Mouse (Mus musculus) midbrain, embryonic 10.5 days (tissue): ENCODE data around the gene Ccl26. TPM values are rescaled to one million over a fixed set of nuclear protein-coding genes. Genes with fewer than 3 reads are reported as not detected.

Experiments
- DNase-seq: peaks from one replicate; pipeline ENCODE4 v3.0.0-alpha.2; 2017; ENCODE audit warnings: low spot score
- H3K27ac ChIP-seq: fragments of 300-500 bp; sonication (generic); replicated peaks from 2 replicates; pipeline ENCODE4 v1.5.1; 2016; ENCODE audit warnings: mild to moderate bottlenecking
- H3K27me3 ChIP-seq: fragments of 300-500 bp; sonication (generic); 2 replicates; pipeline ENCODE4 v1.6.1; 2016; ENCODE audit warnings: low read depth, mild to moderate bottlenecking; ENCODE audit not compliant: poor library complexity, severe bottlenecking
- H3K36me3 ChIP-seq: fragments of 300-500 bp; sonication (generic); 2 replicates; pipeline ENCODE4 v1.6.1; 2016; ENCODE audit warnings: mild to moderate bottlenecking, moderate library complexity
- H3K4me1 ChIP-seq: fragments of 300-500 bp; sonication (generic); 2 replicates; pipeline ENCODE4 v1.6.1; 2016
- H3K4me3 ChIP-seq: fragments of 300-500 bp; sonication (generic); 2 replicates; pipeline ENCODE4 v1.5.1; 2016; ENCODE audit warnings: mild to moderate bottlenecking, moderate library complexity
- H3K9me3 ChIP-seq: fragments of 300-500 bp; sonication (generic); replicated peaks from 2 replicates; pipeline ENCODE4 v1.6.1; 2016; ENCODE audit warnings: mild to moderate bottlenecking
- WGBS: fragments of 180-500 bp; shearing (Covaris S2); methylation state at CpG from one replicate; pipeline ENCODE4 v1.1.7; 2016; 5-methylcytosine and 5-hydroxymethylcytosine counted together
- polyA plus RNA-seq: library from polyadenylated mRNA; unstranded; fragments of >200 nt; fragmentation: Nextera tagmentation; extraction: Ambion mirVana; gene quantifications from 2 replicates; pipeline ENCODE4 v1.2.1, GENCODE M21; 2016

Ccl26 gene
- polyA plus RNA-seq, 1 experiment from 2014 or later, result not detected

DNA sequence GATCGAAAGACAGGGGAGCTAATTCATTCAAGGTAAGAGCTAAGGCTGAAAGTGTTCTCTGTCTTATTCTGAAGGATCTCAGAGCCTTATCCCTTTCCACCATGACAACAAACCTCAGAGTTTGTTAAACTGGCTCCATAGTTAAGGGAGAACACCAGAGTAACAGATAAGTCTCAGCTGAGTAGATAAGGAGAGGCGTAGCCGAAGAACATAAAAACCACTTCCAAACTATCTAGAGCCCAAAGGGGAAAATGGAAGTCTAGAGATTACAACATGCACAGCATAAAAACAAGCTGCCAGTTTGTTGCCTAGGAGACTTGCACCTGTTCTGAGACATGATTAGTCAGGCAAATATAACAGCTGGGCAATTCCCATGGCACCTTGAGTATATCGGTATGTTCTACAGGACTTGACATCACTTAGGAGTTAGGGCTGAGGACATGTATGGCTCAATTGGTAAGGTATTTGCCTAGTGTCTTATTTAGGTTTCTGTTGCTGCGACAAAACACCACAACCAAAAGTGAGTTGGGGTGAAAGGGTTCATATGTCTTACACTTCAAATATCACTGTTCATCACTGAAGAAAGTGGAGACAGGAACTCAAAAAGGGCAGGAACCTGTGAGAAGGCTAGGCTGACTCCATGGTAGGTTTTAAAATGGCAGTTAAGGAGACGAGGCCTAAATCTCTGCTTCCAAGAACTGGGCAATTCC is 4.3 kb upstream of the Ccl26 start:
- no peaks in the 10 kb centered on the region for H3K9me3 ChIP-seq
- H3K4me3 ChIP-seq, result no peak overlapping the region
- H3K36me3 ChIP-seq, result no peaks in the 10 kb centered on the region
- WGBS, result 92% methylated on average over 6 of the region's 6 CpGs
- no peaks in the 10 kb centered on the region for H3K27me3 ChIP-seq
- H3K27ac ChIP-seq, result no peak overlapping the region
- DNase-seq, result no peak
- no peaks in the 10 kb centered on the region for H3K4me1 ChIP-seq

DNA sequence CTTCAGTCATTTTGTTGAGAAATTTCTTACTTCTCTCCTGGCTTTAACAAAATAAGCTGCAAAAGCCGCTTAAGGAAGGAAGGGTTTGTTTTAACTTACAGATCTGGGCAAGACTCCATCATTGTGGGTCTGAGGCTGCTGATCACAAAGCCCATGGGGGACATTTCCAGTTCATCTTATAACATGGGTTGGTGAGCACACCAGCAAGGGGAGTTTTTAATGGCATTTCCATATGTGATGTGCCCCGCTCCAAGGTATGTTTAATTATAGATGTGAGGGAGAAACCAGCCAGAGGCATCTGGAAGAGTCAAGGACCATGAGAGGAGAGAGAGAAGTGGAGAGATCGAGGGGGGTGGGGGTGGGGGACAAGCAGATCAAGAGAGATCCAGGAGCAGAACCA is 5.7 kb downstream of the Ccl26 start:
- DNase-seq, result no peak
- no peaks in the 10 kb centered on the region for H3K9me3 ChIP-seq
- H3K36me3 ChIP-seq, result no peaks in the 10 kb centered on the region
- no peak overlapping the region for H3K27ac ChIP-seq
- H3K4me3 ChIP-seq, result no peak overlapping the region
- no peaks in the 10 kb centered on the region; the same call in 1 of the 2 replicates for H3K4me1 ChIP-seq
- WGBS, result 81% methylated on average over 3 of the region's 3 CpGs
- H3K27me3 ChIP-seq, result no peaks in the 10 kb centered on the region

DNA sequence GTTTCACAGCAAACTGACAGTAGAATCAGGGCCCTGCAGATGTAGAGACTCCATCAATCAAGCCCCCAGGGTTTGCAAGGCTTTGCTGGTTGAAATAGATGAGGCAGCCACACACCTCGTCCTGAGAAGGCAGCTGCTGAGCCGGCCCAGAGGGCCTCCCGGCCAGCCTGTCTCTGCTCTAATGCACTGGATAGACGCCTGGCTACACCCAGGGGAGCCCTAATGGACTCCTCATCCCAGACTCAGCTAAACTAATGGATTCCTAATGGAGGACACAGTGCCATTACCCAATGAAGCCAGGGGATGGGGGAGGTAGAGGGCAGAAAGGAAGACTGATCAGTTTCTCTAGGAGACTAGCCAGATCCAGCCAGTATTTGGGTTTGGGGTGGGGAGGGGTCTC is 6.3 kb downstream of the Ccl26 start:
- Histone ChIP-seq H3K4me3 (no peak overlapping the region), H3K27ac (no peak overlapping the region), H3K9me3 (no peaks in the 10 kb centered on the region), H3K27me3 (no peaks in the 10 kb centered on the region), H3K36me3 (no peaks in the 10 kb centered on the region), H3K4me1 (no peaks in the 10 kb centered on the region; the same call in 1 of the 2 replicates)
- DNase-seq, result no peak
- WGBS, result 52% methylated on average over 4 of the region's 4 CpGs

DNA sequence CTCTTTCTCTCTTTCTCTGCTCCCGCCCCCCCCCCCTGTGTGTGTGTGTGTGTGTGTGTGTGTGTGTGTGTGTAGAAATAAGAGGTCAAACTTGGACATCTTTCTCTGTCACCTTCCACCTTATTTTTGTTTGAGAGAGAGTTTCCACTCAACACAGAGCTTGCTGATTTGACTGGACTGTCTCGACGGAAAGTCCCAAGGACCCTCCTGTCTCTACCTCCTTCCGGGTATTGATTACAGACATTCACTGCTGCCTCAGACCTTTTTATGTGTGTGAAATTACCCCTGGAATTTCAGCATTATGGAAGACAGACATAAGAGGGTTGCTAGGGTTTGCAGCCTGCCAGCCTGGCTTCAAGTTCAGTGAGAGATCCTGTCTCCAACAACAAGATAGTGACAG is 7.1 kb downstream of the Ccl26 start:
- H3K27ac ChIP-seq, result no peak overlapping the region
- no peaks in the 10 kb centered on the region for H3K36me3 ChIP-seq
- H3K9me3 ChIP-seq, result no peaks in the 10 kb centered on the region
- no peak for DNase-seq
- H3K4me1 ChIP-seq, result no peaks in the 10 kb centered on the region; the same call in 1 of the 2 replicates
- H3K27me3 ChIP-seq, result no peaks in the 10 kb centered on the region
- no peak overlapping the region for H3K4me3 ChIP-seq
- 78% methylated on average over 4 of the region's 4 CpGs for WGBS

DNA sequence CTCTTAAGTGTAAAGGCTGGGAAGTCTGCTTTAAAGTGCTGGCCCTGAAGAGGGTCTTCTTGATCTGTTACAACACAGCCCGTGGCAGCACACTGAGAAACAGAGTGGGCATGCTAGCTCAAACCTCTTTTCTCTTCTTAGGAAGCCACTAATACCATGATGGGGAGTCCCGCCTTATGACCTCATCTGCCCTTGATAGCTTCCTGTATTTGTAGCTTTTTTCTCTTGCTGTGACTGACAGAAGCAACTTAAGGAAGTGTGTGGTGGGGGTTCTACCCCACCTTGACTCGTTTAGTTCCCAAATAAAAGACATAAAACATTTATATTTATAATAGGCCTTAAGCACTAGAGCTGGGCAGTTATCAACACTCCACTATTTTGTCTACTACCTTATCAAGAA is 11.8 kb downstream of the Ccl26 start:
- no peaks in the 10 kb centered on the region for H3K4me1 ChIP-seq
- H3K27me3 ChIP-seq, result peaks cover 7% of the 10 kb centered on the region
- 73% methylated on average over 3 of the region's 3 CpGs for WGBS
- no peak overlapping the region for H3K4me3 ChIP-seq
- DNase-seq, result no peak
- no peak overlapping the region for H3K27ac ChIP-seq
- H3K36me3 ChIP-seq, result no peaks in the 10 kb centered on the region
- no peaks in the 10 kb centered on the region for H3K9me3 ChIP-seq

DNA sequence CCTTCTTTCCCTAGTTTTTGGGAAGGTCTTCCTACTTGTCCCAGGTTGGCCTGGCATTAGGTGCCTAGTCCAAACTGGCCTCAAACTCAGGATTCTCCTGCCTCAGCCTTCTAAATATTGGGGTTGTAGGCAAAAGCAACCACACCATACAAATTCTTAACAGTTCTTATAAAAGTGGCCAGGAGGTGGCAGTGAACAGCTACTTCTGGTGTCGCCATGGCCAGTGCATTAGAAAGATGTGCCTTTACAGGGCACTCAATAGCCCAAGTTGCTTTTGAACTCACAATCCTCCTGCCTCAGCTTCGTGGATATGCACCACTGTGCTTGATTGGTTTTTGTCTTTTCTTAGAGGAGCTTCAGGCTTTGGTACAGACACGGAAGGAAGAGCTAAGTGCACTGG is 12.5 kb downstream of the Ccl26 start:
- 36% methylated on average over 3 of the region's 3 CpGs for WGBS
- Histone ChIP-seq H3K36me3 (no peaks in the 10 kb centered on the region), H3K27me3 (peaks cover 14% of the 10 kb centered on the region), H3K4me1 (peaks cover 4% of the 10 kb centered on the region; the same call in 1 of the 2 replicates), H3K27ac (no peak overlapping the region), H3K4me3 (no peak overlapping the region), H3K9me3 (no peaks in the 10 kb centered on the region)
- no peak for DNase-seq

DNA sequence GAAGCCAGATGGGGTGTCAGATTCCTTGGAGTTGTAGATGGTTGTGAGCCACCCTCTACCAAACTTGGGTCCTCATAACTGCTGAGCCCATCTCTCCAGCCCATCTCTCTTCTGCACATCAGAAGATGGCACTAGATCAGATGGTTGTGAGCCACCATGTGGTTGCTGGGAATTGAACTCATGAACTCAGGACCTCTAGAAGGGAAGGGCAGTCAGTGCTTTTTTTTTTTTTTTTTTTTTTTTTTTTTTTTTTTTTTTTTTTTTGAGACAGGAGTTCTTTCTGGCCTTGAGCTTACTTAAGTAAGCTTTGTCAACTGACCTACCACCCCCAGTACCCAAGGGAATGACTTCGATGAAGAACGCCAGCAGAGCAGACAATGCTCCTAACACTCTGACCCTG is 15.4 kb downstream of the Ccl26 start:
- 83% methylated on average over 2 of the region's 2 CpGs for WGBS
- Histone ChIP-seq H3K4me1 (peaks cover 23% of the 10 kb centered on the region), H3K36me3 (no peaks in the 10 kb centered on the region), H3K4me3 (no peak overlapping the region), H3K27ac (no peak overlapping the region), H3K9me3 (no peaks in the 10 kb centered on the region), H3K27me3 (peaks cover 28% of the 10 kb centered on the region)
- DNase-seq, result no peak

DNA sequence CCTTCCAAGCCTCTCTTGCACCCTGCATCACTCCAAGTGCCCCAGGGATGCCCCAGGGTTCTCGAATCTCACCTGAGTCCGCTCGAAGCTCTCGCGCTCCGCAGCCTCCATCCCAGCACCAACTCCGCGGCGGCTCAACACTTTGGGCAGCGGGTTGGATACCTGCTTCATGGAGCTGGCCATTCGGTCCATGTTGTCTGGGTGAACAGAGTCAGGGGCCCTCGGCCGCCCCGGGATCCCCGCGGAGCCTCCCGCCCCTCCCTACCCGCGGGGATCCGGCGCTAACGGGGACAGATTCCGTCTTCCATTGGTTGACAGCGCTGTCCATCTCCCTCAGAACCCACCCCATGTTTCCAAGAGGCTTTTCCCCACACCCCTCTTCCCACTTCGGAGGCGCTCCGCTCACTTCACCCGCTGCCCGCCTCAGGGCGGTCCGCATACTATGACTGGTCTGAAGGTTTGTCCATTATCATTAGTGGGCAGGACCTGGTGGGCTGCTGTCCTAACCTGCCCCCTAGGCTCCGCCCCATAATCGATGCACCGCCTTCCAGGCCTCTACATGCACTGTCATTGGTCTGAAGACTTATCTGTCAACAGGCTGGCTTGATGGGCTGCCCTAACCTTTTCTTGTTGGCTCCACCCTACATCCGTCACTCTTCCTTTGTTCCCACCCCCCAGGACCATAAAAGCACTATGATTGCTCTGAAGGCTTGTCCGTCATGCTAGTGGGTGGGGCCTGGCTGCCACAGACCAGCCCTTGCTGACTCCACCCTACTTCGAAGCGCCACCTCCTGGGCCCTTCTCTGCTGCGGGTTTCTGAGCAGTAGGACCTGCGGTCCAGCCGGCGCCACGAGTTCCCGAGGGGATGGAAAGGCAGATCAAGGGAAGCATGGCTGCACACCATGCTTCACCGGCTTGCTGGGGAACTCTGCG is 18.2 kb downstream of the Ccl26 start, which contains the start of gene Hip1:
Hip1 (minus strand) TSS at position 256 of the 933 bp plus-strand sequence.
- H3K27me3 ChIP-seq, result peaks cover 28% of the 10 kb centered on the region
- under 1% methylated on average over 46 of the region's 46 CpGs for WGBS
- H3K36me3 ChIP-seq, result no peaks in the 10 kb centered on the region
- H3K9me3 ChIP-seq, result no peaks in the 10 kb centered on the region
- peak within 1 kb of the TSS; percentile 86 for H3K27ac ChIP-seq
- peaks cover 23% of the 10 kb centered on the region for H3K4me1 ChIP-seq
- H3K4me3 ChIP-seq, result peak within 1 kb of the TSS; percentile 79
- DNase-seq, result peak; percentile 98

DNA sequence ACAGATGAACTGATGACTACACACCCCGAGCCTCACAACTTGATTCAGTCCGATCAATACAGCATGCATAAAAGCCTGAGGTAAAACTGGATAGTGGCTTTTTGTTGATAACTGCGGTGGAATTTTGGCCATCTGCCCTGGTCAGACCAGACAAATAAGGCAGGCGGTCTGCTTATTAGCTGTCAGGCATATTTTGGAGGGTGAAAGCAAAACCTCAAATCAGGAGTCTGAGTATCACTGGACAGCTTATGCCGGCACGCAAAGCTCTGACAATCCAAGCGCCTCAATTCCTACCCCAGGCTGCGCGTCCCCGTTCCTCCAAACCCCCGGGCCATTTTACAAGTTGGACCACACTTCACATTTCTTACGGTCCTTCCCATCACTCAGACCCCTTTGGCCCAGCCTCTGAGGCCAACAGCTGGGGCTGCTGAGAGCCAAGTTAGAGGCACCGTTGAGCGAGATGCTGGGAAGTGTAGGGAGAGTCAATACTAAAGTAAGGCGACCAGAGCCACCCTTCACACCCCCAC is 19.3 kb downstream of the Ccl26 start:
- WGBS, result 8% methylated on average over 15 of the region's 15 CpGs
- H3K4me3 ChIP-seq, result peak overlapping the region; percentile 79
- DNase-seq, result no peak
- H3K36me3 ChIP-seq, result no peaks in the 10 kb centered on the region
- H3K9me3 ChIP-seq, result no peaks in the 10 kb centered on the region
- peak overlapping the region; percentile 82 for H3K27ac ChIP-seq
- peaks cover 23% of the 10 kb centered on the region for H3K4me1 ChIP-seq
- H3K27me3 ChIP-seq, result peaks cover 28% of the 10 kb centered on the region

DNA sequence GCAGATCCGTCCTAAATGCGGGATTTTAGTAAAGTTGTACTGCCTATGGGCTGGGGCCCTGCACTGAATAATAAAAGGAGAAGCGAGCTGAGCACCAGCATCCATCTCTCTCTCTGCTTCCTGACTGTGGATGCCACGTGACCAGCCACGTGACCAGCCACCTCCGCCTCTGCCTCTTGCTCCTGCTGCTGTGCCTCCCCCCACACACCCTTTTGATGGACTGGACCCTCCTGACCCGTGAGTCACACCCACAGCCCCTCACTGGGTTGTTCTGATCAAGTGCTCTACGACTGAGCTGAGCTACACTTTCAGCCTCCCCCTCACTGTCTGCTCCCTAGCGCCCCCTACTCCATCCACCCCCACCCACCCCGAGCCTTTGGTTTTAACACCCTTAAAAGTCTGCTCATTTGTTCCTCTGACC is 25.6 kb downstream of the Ccl26 start:
- Histone ChIP-seq H3K9me3 (no peaks in the 10 kb centered on the region), H3K4me1 (no peaks in the 10 kb centered on the region), H3K4me3 (no peak overlapping the region), H3K27ac (no peak overlapping the region), H3K36me3 (no peaks in the 10 kb centered on the region), H3K27me3 (no peaks in the 10 kb centered on the region; the same call in 1 of the 2 replicates)
- WGBS, result 84% methylated on average over 10 of the region's 10 CpGs
- DNase-seq, result no peak

DNA sequence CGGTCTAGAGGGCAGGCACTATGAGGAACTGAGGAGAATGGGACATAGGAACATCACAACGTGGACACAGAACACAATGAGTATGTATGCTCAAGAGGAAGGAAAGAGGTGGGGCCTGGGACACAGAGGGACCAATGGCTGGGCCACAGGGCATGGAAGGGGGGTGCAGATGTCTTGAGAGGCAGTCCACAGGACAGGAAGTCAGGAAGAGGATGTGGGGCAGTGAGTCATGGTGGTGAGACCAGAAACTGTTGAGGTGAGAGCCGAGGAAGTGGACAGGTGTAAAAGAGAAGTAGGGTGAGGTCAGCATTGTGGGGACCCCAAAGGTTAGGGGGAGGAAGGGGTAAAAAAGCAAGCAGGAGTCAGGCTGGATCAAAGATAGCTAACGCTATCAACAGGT is 26.0 kb downstream of the Ccl26 start:
- WGBS, result 79% methylated on average over 4 of the region's 4 CpGs
- Histone ChIP-seq H3K9me3 (no peaks in the 10 kb centered on the region), H3K27me3 (no peaks in the 10 kb centered on the region; the same call in 1 of the 2 replicates)

DNA sequence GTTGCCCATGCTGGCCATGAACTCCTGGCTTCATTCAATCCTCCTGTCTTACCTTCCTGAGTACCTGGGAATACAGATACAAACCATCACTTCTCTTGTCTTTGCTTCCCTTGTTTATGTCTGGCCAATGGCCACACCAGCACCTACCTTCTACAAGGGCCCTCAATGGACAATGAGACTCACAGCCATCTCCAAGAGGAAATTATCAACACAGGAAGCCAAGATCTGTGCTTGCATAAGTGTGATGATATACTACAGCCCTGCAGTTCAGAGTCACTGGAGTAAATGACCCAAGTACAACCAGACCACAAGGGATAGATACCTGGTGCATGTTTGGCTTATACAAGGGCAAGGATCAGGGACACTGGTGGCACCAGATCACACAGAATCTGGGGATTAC is 27.5 kb downstream of the Ccl26 start:
- H3K36me3 ChIP-seq, result no peaks in the 10 kb centered on the region; the same call in 1 of the 2 replicates
- no peaks in the 10 kb centered on the region for H3K4me1 ChIP-seq
- H3K27me3 ChIP-seq, result no peaks in the 10 kb centered on the region
- H3K4me3 ChIP-seq, result no peak overlapping the region
- H3K27ac ChIP-seq, result no peak overlapping the region
- DNase-seq, result no peak
- H3K9me3 ChIP-seq, result no peaks in the 10 kb centered on the region

More for the DNA sequence above, 26.0 kb downstream of the Ccl26 start:
- no peaks in the 10 kb centered on the region for H3K4me1 ChIP-seq
- H3K4me3 ChIP-seq, result no peak overlapping the region
- H3K36me3 ChIP-seq, result no peaks in the 10 kb centered on the region
- no peak for DNase-seq
- no peak overlapping the region for H3K27ac ChIP-seq
